Mouse (Mus musculus) testis, adult 2 months (tissue): Measurements from ENCODE around the gene 1700021F07Rik.
A peak's percentile ranks its signal among the peaks of the same experiment; 100 is the strongest.

Experiments
- CTCF ChIP-seq: fragments of 200-500 bp; IDR thresholded peaks from 2 replicates; pipeline ENCODE4 v1.5.1; 2012; ENCODE audit warnings: low read depth, mild to moderate bottlenecking, inconsistent platforms, low read length, moderate library complexity; ENCODE audit not compliant: control insufficient read depth, insufficient read depth, insufficient replicate concordance
- POLR2A ChIP-seq: fragments of 200-500 bp; IDR thresholded peaks from 2 replicates; pipeline ENCODE4 v1.6.1; 2012; ENCODE audit warnings: low read depth, mild to moderate bottlenecking, inconsistent platforms, low read length, moderate library complexity; ENCODE audit not compliant: control insufficient read depth

- TF ChIP-seq CTCF = peak; percentile 32; the same call in 1 of the 2 replicates
- TF ChIP-seq POLR2A = no peak
These were observed 31.5 kb downstream of the 1700021F07Rik start for GRCm38 (mm10) chr2:173553863-173554262.
